Mouse (Mus musculus) kidney, adult 9 months (tissue): ENCODE measurements around the gene Ncor2.
A peak's percentile ranks its signal among the peaks of the same experiment; 100 is the strongest.

Source experiments
- DNase-seq: peaks from one replicate; pipeline ENCODE4 v3.0.0; 2022

Ncor2 gene

GRCm38 (mm10) chr5:125168101-125168500, 10.9 kb downstream of the Ncor2 start:
- peak; percentile 54 for DNase-seq

- no peak for DNase-seq
Measured at GRCm38 (mm10) chr5:125167524-125167923, 11.5 kb downstream of the Ncor2 start.

- no peak for DNase-seq
Measured at GRCm38 (mm10) chr5:125165993-125166392, 13.0 kb downstream of the Ncor2 start.

GRCm38 (mm10) chr5:125164465-125165167, 14.4 kb downstream of the Ncor2 start:
- peak; percentile 79 for DNase-seq

GRCm38 (mm10) chr5:125163441-125164050, 15.5 kb downstream of the Ncor2 start:
- DNase-seq, result peak; percentile 71

- DNase-seq, result no peak
Measured at GRCm38 (mm10) chr5:125162461-125162860, 16.6 kb downstream of the Ncor2 start.

- DNase-seq, result no peak
Measured at GRCm38 (mm10) chr5:125159804-125160405, 19.1 kb downstream of the Ncor2 start.

- DNase-seq, result peak; percentile 83
Measured at GRCm38 (mm10) chr5:125159293-125159692, 19.7 kb downstream of the Ncor2 start.

- peak; percentile 57 for DNase-seq
Measured at GRCm38 (mm10) chr5:125158232-125158961, 20.6 kb downstream of the Ncor2 start.

GRCm38 (mm10) chr5:125157375-125158033, 21.5 kb downstream of the Ncor2 start:
- DNase-seq, result no peak

GRCm38 (mm10) chr5:125156418-125157205, 22.4 kb downstream of the Ncor2 start:
- DNase-seq, result no peak

GRCm38 (mm10) chr5:125155451-125155850, 23.6 kb downstream of the Ncor2 start:
- DNase-seq, result no peak

GRCm38 (mm10) chr5:125154989-125155388, 24.0 kb downstream of the Ncor2 start:
- DNase-seq, result no peak

- DNase-seq, result no peak
Measured at GRCm38 (mm10) chr5:125154178-125154577, 24.8 kb downstream of the Ncor2 start.

- DNase-seq, result no peak
Measured at GRCm38 (mm10) chr5:125153201-125153816, 25.7 kb downstream of the Ncor2 start.

GRCm38 (mm10) chr5:125151872-125152534, 27.0 kb downstream of the Ncor2 start:
- DNase-seq, result peak; percentile 57

- peak; percentile 62 for DNase-seq
Measured at GRCm38 (mm10) chr5:125150951-125151564, 28.0 kb downstream of the Ncor2 start.

- DNase-seq, result no peak
Measured at GRCm38 (mm10) chr5:125149142-125149541, 29.9 kb downstream of the Ncor2 start.

- DNase-seq, result peak; percentile 50
Measured at GRCm38 (mm10) chr5:125148686-125149085, 30.3 kb downstream of the Ncor2 start.

- no peak for DNase-seq
Measured at GRCm38 (mm10) chr5:125148173-125148572, 30.8 kb downstream of the Ncor2 start.

- DNase-seq, result no peak
Measured at GRCm38 (mm10) chr5:125147124-125147523, 31.9 kb downstream of the Ncor2 start.
